Mouse (Mus musculus) cerebral cortex, adult 2 months (tissue): ENCODE measurements around the gene Adprh.

ENCODE experiments used
- WGBS: fragments of 180-500 bp; shearing (Covaris S2); methylation state at CpG from one replicate; pipeline ENCODE4 v1.1.7; 2018; 5-methylcytosine and 5-hydroxymethylcytosine counted together

Adprh gene

GRCm38 (mm10) chr16:38467091-38467916 is 14.8 kb upstream of the Adprh start:
- WGBS, result 90% methylated on average over 13 of the region's 13 CpGs

GRCm38 (mm10) chr16:38466089-38466488 is 13.6 kb upstream of the Adprh start:
- WGBS, result 83% methylated on average over 4 of the region's 4 CpGs

GRCm38 (mm10) chr16:38463305-38463704 is 10.8 kb upstream of the Adprh start:
- WGBS, result 93% methylated on average over 5 of the region's 5 CpGs

- 92% methylated on average over 7 of the region's 7 CpGs for WGBS
Observed at GRCm38 (mm10) chr16:38462161-38462560, 9.7 kb upstream of the Adprh start.

- 84% methylated on average over 8 of the region's 8 CpGs for WGBS
Observed at GRCm38 (mm10) chr16:38461749-38462148, 9.2 kb upstream of the Adprh start.

GRCm38 (mm10) chr16:38459990-38460389 is 7.5 kb upstream of the Adprh start:
- 80% methylated on average over 4 of the region's 4 CpGs for WGBS

- WGBS, result 77% methylated on average over 6 of the region's 6 CpGs
Observed at GRCm38 (mm10) chr16:38458600-38459280, 6.2 kb upstream of the Adprh start.

- 66% methylated on average over 11 of the region's 11 CpGs for WGBS
Observed at GRCm38 (mm10) chr16:38456812-38457567, 4.5 kb upstream of the Adprh start.

GRCm38 (mm10) chr16:38455511-38456418 is 3.3 kb upstream of the Adprh start, which contains the start of gene Cd80:
Gene Cd80 (plus strand): TSS chr16:38455561.
- WGBS, result 83% methylated on average over 17 of the region's 17 CpGs

- WGBS, result 79% methylated on average over 11 of the region's 11 CpGs
Observed at GRCm38 (mm10) chr16:38454533-38455254, 2.2 kb upstream of the Adprh start.

GRCm38 (mm10) chr16:38453952-38454351 is 1.4 kb upstream of the Adprh start:
- WGBS, result 93% methylated on average over 4 of the region's 4 CpGs

GRCm38 (mm10) chr16:38453203-38453553 is 675 bp upstream of the Adprh start:
- 25% methylated on average over 3 of the region's 3 CpGs for WGBS

- WGBS, result 38% methylated on average over 12 of the region's 12 CpGs
Observed at GRCm38 (mm10) chr16:38451421-38452205, 890 bp downstream of the Adprh start.

- WGBS, result 87% methylated on average over 7 of the region's 7 CpGs
Observed at GRCm38 (mm10) chr16:38450707-38451106, 1.8 kb downstream of the Adprh start.

GRCm38 (mm10) chr16:38448458-38448857 is 4.0 kb downstream of the Adprh start:
- WGBS, result 84% methylated on average over 12 of the region's 12 CpGs

GRCm38 (mm10) chr16:38447366-38447765 is 5.1 kb downstream of the Adprh start:
- 92% methylated on average over 21 of the region's 21 CpGs for WGBS

GRCm38 (mm10) chr16:38446141-38446540 is 6.4 kb downstream of the Adprh start:
- WGBS, result 100% methylated on average over 2 of the region's 2 CpGs

GRCm38 (mm10) chr16:38445576-38445975 is 6.9 kb downstream of the Adprh start:
- 97% methylated on average over 20 of the region's 20 CpGs for WGBS

GRCm38 (mm10) chr16:38445046-38445445 is 7.5 kb downstream of the Adprh start:
- 97% methylated on average over 1 of the region's 1 CpGs for WGBS
